Mouse (Mus musculus): ENCODE measurements at regions not wholly inside any gene's neighbourhood (a gene's known extent, or its start where the extent isn't known, plus 50 kb on each side); places are given as distances from the start of the nearest gene placed in this dataset.
"Not testable (repeated sequence)": the region's sequence is repeated elsewhere in the genome, so short reads cannot be mapped to it uniquely, and the experiment has no call there.

- no peak for DNase-seq (ENCODE audit: low spot score)
Observed at GRCm38 (mm10) chr4:23341240-23341639, 853.1 kb upstream of the Pou3f2 start.

- no peak for DNase-seq (ENCODE audit: low spot score)
Observed at GRCm38 (mm10) chr4:23338481-23338880, 850.3 kb upstream of the Pou3f2 start.

- no peak for DNase-seq (ENCODE audit: low spot score)
Observed at GRCm38 (mm10) chr4:23300617-23301016, 812.5 kb upstream of the Pou3f2 start.

- no peak for DNase-seq (ENCODE audit: low spot score)
Observed at GRCm38 (mm10) chr4:23280087-23280486, 791.9 kb upstream of the Pou3f2 start.

GRCm38 (mm10) chr4:23275203-23275602 is 787.0 kb upstream of the Pou3f2 start:
- DNase-seq (ENCODE audit: low spot score), result no peak

GRCm38 (mm10) chr4:23271947-23272346 is 783.8 kb upstream of the Pou3f2 start:
- DNase-seq (ENCODE audit: low spot score), result no peak

GRCm38 (mm10) chr4:23260371-23260770 is 772.2 kb upstream of the Pou3f2 start:
- DNase-seq (ENCODE audit: low spot score), result no peak

- DNase-seq (ENCODE audit: low spot score), result no peak
Observed at GRCm38 (mm10) chr4:23234960-23235359, 746.8 kb upstream of the Pou3f2 start.

GRCm38 (mm10) chr4:23194756-23195155 is 706.6 kb upstream of the Pou3f2 start:
- DNase-seq (ENCODE audit: low spot score), result not testable (repeated sequence)

GRCm38 (mm10) chr4:23193384-23194135 is 705.4 kb upstream of the Pou3f2 start:
- no peak for DNase-seq (ENCODE audit: low spot score)

- no peak for DNase-seq (ENCODE audit: low spot score)
Observed at GRCm38 (mm10) chr4:23173811-23174210, 685.6 kb upstream of the Pou3f2 start.

GRCm38 (mm10) chr4:23173330-23173729 is 685.2 kb upstream of the Pou3f2 start:
- no peak for DNase-seq (ENCODE audit: low spot score)

- DNase-seq (ENCODE audit: low spot score), result no peak
Observed at GRCm38 (mm10) chr4:23148097-23148849, 660.1 kb upstream of the Pou3f2 start.

- no peak for DNase-seq (ENCODE audit: low spot score)
Observed at GRCm38 (mm10) chr4:23133386-23133785, 645.2 kb upstream of the Pou3f2 start.

GRCm38 (mm10) chr4:23101452-23101851 is 613.3 kb upstream of the Pou3f2 start:
- DNase-seq (ENCODE audit: low spot score), result not testable (repeated sequence)

GRCm38 (mm10) chr4:23079521-23079920 is 591.4 kb upstream of the Pou3f2 start:
- no peak for DNase-seq (ENCODE audit: low spot score)

- no peak for DNase-seq (ENCODE audit: low spot score)
Observed at GRCm38 (mm10) chr4:23077603-23078002, 589.4 kb upstream of the Pou3f2 start.

- no peak for DNase-seq (ENCODE audit: low spot score)
Observed at GRCm38 (mm10) chr4:23050701-23051317, 562.6 kb upstream of the Pou3f2 start.

GRCm38 (mm10) chr4:23037784-23038183 is 549.6 kb upstream of the Pou3f2 start:
- no peak for DNase-seq (ENCODE audit: low spot score)

GRCm38 (mm10) chr4:23031271-23031670 is 543.1 kb upstream of the Pou3f2 start:
- no peak for DNase-seq (ENCODE audit: low spot score)

- no peak for DNase-seq (ENCODE audit: low spot score)
Observed at GRCm38 (mm10) chr4:23022177-23022576, 534.0 kb upstream of the Pou3f2 start.

GRCm38 (mm10) chr4:23010346-23010745 is 522.2 kb upstream of the Pou3f2 start:
- no peak for DNase-seq (ENCODE audit: low spot score)

- peak; percentile 17 for DNase-seq (ENCODE audit: low spot score)
Observed at GRCm38 (mm10) chr4:23009196-23009595, 521.0 kb upstream of the Pou3f2 start.
